Mouse (Mus musculus) MEL (cell line): ENCODE data around the gene Adgrv1. TPM values are rescaled to one million over a fixed set of nuclear protein-coding genes. Genes with fewer than 3 reads are reported as not detected.

Experiments
- DNase-seq: peaks from one replicate; pipeline ENCODE4 v3.0.0; 2011; ENCODE audit warnings: low read depth, low spot score
- H3K27ac ChIP-seq: 2 replicates; pipeline ENCODE4 v1.5.1; 2012; ENCODE audit warnings: low read depth, mild to moderate bottlenecking, control low read depth, low read length, moderate library complexity; ENCODE audit not compliant: control insufficient read depth
- H3K27me3 ChIP-seq, 2 experiments: fragments of 150-350 bp in 1 of 2; sonication (generic) in 1 of 2; 2 replicates each; pipeline ENCODE4 v1.6.1; 2012; ENCODE audit warnings: low read length in 2 of 2, mild to moderate bottlenecking in 2 of 2, improper control_type of control experiment in 1 of 2, moderate library complexity in 1 of 2; ENCODE audit not compliant: insufficient read depth in 2 of 2, control insufficient read depth in 1 of 2
- H3K36me3 ChIP-seq, 2 experiments: 2 replicates each; pipeline ENCODE4 v1.6.1; 2012 to 2014; ENCODE audit warnings: low read length in 2 of 2, improper control_type of control experiment in 1 of 2, inconsistent platforms in 1 of 2, mild to moderate bottlenecking in 1 of 2; ENCODE audit not compliant: insufficient read depth in 2 of 2, control insufficient read depth in 1 of 2
- H3K4me1 ChIP-seq, 2 experiments: fragments of 150-350 bp in 1 of 2; sonication (generic) in 1 of 2; 2 replicates each; pipeline ENCODE4 v1.6.1; 2012; ENCODE audit warnings: low read length in 2 of 2, improper control_type of control experiment in 1 of 2, mild to moderate bottlenecking in 1 of 2; ENCODE audit not compliant: insufficient read depth in 2 of 2, control insufficient read depth in 1 of 2
- H3K4me3 ChIP-seq, 2 experiments: fragments of 150-350 bp in 1 of 2; sonication (generic) in 1 of 2; 2 replicates each; pipeline ENCODE4 v1.5.1; 2012; ENCODE audit warnings: low read depth in 2 of 2, low read length in 2 of 2, mild to moderate bottlenecking in 2 of 2, moderate library complexity in 2 of 2, control low read depth in 1 of 2, improper control_type of control experiment in 1 of 2; ENCODE audit not compliant: control insufficient read depth in 1 of 2, insufficient read depth in 1 of 2
- H3K79me2 ChIP-seq: 2 replicates; pipeline ENCODE4 v1.6.1; 2012; ENCODE audit warnings: mild to moderate bottlenecking, low read length, moderate library complexity; ENCODE audit not compliant: control insufficient read depth, poor library complexity, insufficient read depth
- H3K9ac ChIP-seq: 2 replicates; pipeline ENCODE4 v1.6.1; 2012; ENCODE audit warnings: low read depth, mild to moderate bottlenecking, control low read depth, low read length, moderate library complexity; ENCODE audit not compliant: control insufficient read depth, poor library complexity, severe bottlenecking
- H3K9me3 ChIP-seq: fragments of 150-350 bp; sonication (generic); replicated peaks from 2 replicates; pipeline ENCODE4 v1.6.1; 2012; ENCODE audit warnings: mild to moderate bottlenecking, low read length, improper control_type of control experiment, moderate library complexity; ENCODE audit not compliant: insufficient read depth
- BHLHE40 ChIP-seq: IDR thresholded peaks from 2 replicates; pipeline ENCODE4 v1.6.1; 2012; ENCODE audit warnings: low read depth, mild to moderate bottlenecking, inconsistent platforms, low read length, improper control_type of control experiment, borderline replicate concordance
- CHD2 ChIP-seq: IDR thresholded peaks from 2 replicates; pipeline ENCODE4 v1.6.1; 2011; ENCODE audit warnings: low read length, improper control_type of control experiment
- EP300 ChIP-seq, 2 experiments: IDR thresholded peaks; 2 replicates each; pipeline ENCODE4 v1.6.1; 2011; ENCODE audit warnings: improper control_type of control experiment in 2 of 2, low read length in 2 of 2, low read depth in 1 of 2, mild to moderate bottlenecking in 1 of 2
- KAT2A ChIP-seq: conservative IDR thresholded peaks from 2 replicates; pipeline ENCODE4 v1.6.1; 2012; ENCODE audit warnings: low read depth, low read length, improper control_type of control experiment, inconsistent platforms
- MEF2A ChIP-seq: IDR thresholded peaks from 2 replicates; pipeline ENCODE4 v1.6.1; 2014; ENCODE audit warnings: low read depth, mild to moderate bottlenecking, inconsistent platforms, low read length, improper control_type of control experiment; ENCODE audit not compliant: poor library complexity, insufficient replicate concordance, severe bottlenecking; ENCODE audit errors: extremely low read depth
- MXI1 ChIP-seq: IDR thresholded peaks from 2 replicates; pipeline ENCODE4 v1.6.1; 2011; ENCODE audit warnings: mild to moderate bottlenecking, low read depth, low read length, improper control_type of control experiment
- MYC ChIP-seq: IDR thresholded peaks from 2 replicates; pipeline ENCODE4 v1.6.1; 2011; ENCODE audit warnings: low read depth, mild to moderate bottlenecking, low read length, improper control_type of control experiment, moderate library complexity
- POLR2A ChIP-seq, 2 experiments: IDR thresholded peaks; 2 replicates each; pipeline ENCODE4 v1.6.1; 2011 to 2012; ENCODE audit warnings: low read length in 2 of 2, mild to moderate bottlenecking in 2 of 2, control low read depth in 1 of 2, improper control_type of control experiment in 1 of 2, low read depth in 1 of 2, moderate library complexity in 1 of 2; ENCODE audit not compliant: control insufficient read depth in 1 of 2, insufficient read depth in 1 of 2, poor library complexity in 1 of 2
- POLR2AphosphoS2 ChIP-seq: IDR thresholded peaks from 2 replicates; pipeline ENCODE4 v1.6.1; 2011; ENCODE audit warnings: low read length, improper control_type of control experiment
- POLR2AphosphoS5 ChIP-seq: IDR thresholded peaks from 2 replicates; pipeline ENCODE4 v1.6.1; 2012; ENCODE audit warnings: low read depth, borderline replicate concordance, mild to moderate bottlenecking, inconsistent platforms, low read length, moderate library complexity, mixed read lengths
- RAD21 ChIP-seq: IDR thresholded peaks from 2 replicates; pipeline ENCODE4 v1.6.1; 2011; ENCODE audit warnings: mild to moderate bottlenecking, low read depth, low read length, improper control_type of control experiment
- TAL1 ChIP-seq: IDR thresholded peaks from 2 replicates; pipeline ENCODE4 v1.6.1; 2012; ENCODE audit warnings: mild to moderate bottlenecking, inconsistent platforms, low read length, moderate library complexity, mixed read lengths
- USF1 ChIP-seq: IDR thresholded peaks from 2 replicates; pipeline ENCODE4 v1.6.1; 2014; ENCODE audit warnings: low read depth, mild to moderate bottlenecking, inconsistent platforms, low read length, improper control_type of control experiment, moderate library complexity
- ZNF384 ChIP-seq: IDR thresholded peaks from 2 replicates; pipeline ENCODE4 v1.6.1; 2012; ENCODE audit warnings: low read depth, mild to moderate bottlenecking, inconsistent platforms, low read length, improper control_type of control experiment
- polyA plus RNA-seq, 2 experiments: library from polyadenylated mRNA; stranded (reverse) in 1 of 2; unstranded in 1 of 2; fragments of >175 nt in 1 of 2; fragments of >200 nt in 1 of 2; gene quantifications; 2 replicates each; pipeline versions ENCODE4 v1.2.1 to v1.2.4; 2012; ENCODE audit warnings: low replicate concordance in 2 of 2, low read depth in 1 of 2; ENCODE audit not compliant: insufficient read length in 2 of 2, insufficient read depth in 1 of 2, missing spikeins in 1 of 2
- total RNA-seq: library from RNA; depleted of rRNA; stranded (reverse); fragments of 300-350 nt; gene quantifications from 2 replicates; pipeline ENCODE4 v1.2.3, GENCODE M21; 2012

The Adgrv1 gene
- total and polyA plus RNA-seq, 3 experiments: 5.6 to 5.8 TPM; not detected in 1

- TF ChIP-seq BHLHE40 (no peak), MYC (no peak), POLR2AphosphoS5 (no peak), USF1 (no peak), KAT2A (no peak), EP300 (IDR thresholded peaks at IDR 0.05; ENCODE audit: low read depth in 1 of 2, low read length in 2 of 2) (no peak), MXI1 (no peak)
- no peaks in the 10 kb centered on the region for H3K27me3 ChIP-seq
- no peak overlapping the region for H3K9ac ChIP-seq
- H3K36me3 ChIP-seq: no peaks in the 10 kb centered on the region
- H3K79me2 ChIP-seq: no peaks in the 10 kb centered on the region
- DNase-seq: no peak
- no peaks in the 10 kb centered on the region for H3K9me3 ChIP-seq
- H3K4me3 ChIP-seq: no peak overlapping the region
- H3K4me1 ChIP-seq: no peaks in the 10 kb centered on the region
- no peak overlapping the region for H3K27ac ChIP-seq
Measured at GRCm38 (mm10) chr13:81510142-81510541, 122.8 kb downstream of the Adgrv1 start.

- H3K36me3 ChIP-seq: no peaks in the 10 kb centered on the region
Measured at GRCm38 (mm10) chr13:81497035-81497434, 135.9 kb downstream of the Adgrv1 start.

GRCm38 (mm10) chr13:81491971-81492370, 141.0 kb downstream of the Adgrv1 start:
- no peaks in the 10 kb centered on the region for H3K4me1 ChIP-seq
- H3K79me2 ChIP-seq: no peaks in the 10 kb centered on the region
- no peak overlapping the region for H3K4me3 ChIP-seq
- TF ChIP-seq MXI1 (no peak), BHLHE40 (no peak), ZNF384 (no peak), POLR2AphosphoS2 (no peak)
- TF ChIP-seq, all 39 proteins: peak for 0
- Histone ChIP-seq H3K9me3 (no peaks in the 10 kb centered on the region), H3K27ac (no peak overlapping the region), H3K27me3 (no peaks in the 10 kb centered on the region), H3K9ac (no peak overlapping the region), H3K36me3 (no peaks in the 10 kb centered on the region; a peak in 1 of 4 replicates)
- DNase-seq: no peak

More at GRCm38 (mm10) chr13:81497035-81497434, 135.9 kb downstream of the Adgrv1 start:
- H3K9ac ChIP-seq: no peak overlapping the region
- no peaks in the 10 kb centered on the region for H3K79me2 ChIP-seq
- H3K9me3 ChIP-seq: no peaks in the 10 kb centered on the region
- H3K4me3 ChIP-seq: no peak overlapping the region
- H3K27ac ChIP-seq: no peak overlapping the region
- no peaks in the 10 kb centered on the region for H3K4me1 ChIP-seq
- no peaks in the 10 kb centered on the region for H3K27me3 ChIP-seq
- DNase-seq: no peak
- no peak for TF ChIP-seq MYC
- TF ChIP-seq TAL1: no peak
- TF ChIP-seq ZNF384: no peak
- no peak for TF ChIP-seq RAD21
- TF ChIP-seq MEF2A: no peak
- no peak for TF ChIP-seq CHD2
- no peak for TF ChIP-seq POLR2A (IDR thresholded peaks at IDR 0.05; ENCODE audit: control insufficient read depth in 1 of 2, insufficient read depth in 1 of 2, low read depth in 1 of 2, low read length in 2 of 2, poor library complexity in 1 of 2)
